Mouse (Mus musculus) CH12.LX (cell line): ENCODE measurements around the gene Stk39. TPM values are rescaled to one million over a fixed set of nuclear protein-coding genes. Genes with fewer than 3 reads are reported as not detected.

Source experiments
- DNase-seq: peaks from one replicate; pipeline ENCODE4 v3.0.0-alpha.2; 2013; ENCODE audit errors: extremely low read depth
- H3K27ac ChIP-seq: 2 replicates; pipeline ENCODE4 v1.5.1; 2012; ENCODE audit warnings: low read depth, mild to moderate bottlenecking, control low read depth, moderate library complexity; ENCODE audit not compliant: insufficient read depth
- H3K27me3 ChIP-seq: replicated peaks from 2 replicates; pipeline ENCODE3; 2012; ENCODE audit warnings: inconsistent platforms
- H3K36me3 ChIP-seq, 2 experiments: replicated peaks in 1 of 2; 2 replicates each; pipeline versions ENCODE3 to v1.6.1; 2012; ENCODE audit warnings: inconsistent platforms in 1 of 2, low read length in 1 of 2, mild to moderate bottlenecking in 1 of 2, mixed read lengths in 1 of 2, moderate library complexity in 1 of 2; ENCODE audit not compliant: control insufficient read depth in 1 of 2, insufficient read depth in 1 of 2
- H3K4me1 ChIP-seq, 2 experiments: 2 replicates each; pipeline ENCODE4 v1.6.1; 2012; ENCODE audit warnings: inconsistent platforms in 1 of 2, moderate library complexity in 1 of 2; ENCODE audit not compliant: insufficient read depth in 2 of 2, control insufficient read depth in 1 of 2
- H3K4me2 ChIP-seq: 2 replicates; pipeline ENCODE4 v1.6.1; 2012; ENCODE audit warnings: low read depth, mild to moderate bottlenecking, control low read depth; ENCODE audit not compliant: poor library complexity, insufficient read depth, severe bottlenecking
- H3K4me3 ChIP-seq, 3 experiments: fragments of 150-350 bp in 1 of 3; sonication (generic) in 1 of 3; replicated peaks in 1 of 3; 2 replicates each; pipeline versions ENCODE3 to v1.5.1; 2011 to 2012; ENCODE audit warnings: low read depth in 2 of 3, low read length in 2 of 3, mild to moderate bottlenecking in 2 of 3, moderate library complexity in 2 of 3, control low read depth in 1 of 3, improper control_type of control experiment in 1 of 3, inconsistent platforms in 1 of 3, mixed read lengths in 1 of 3; ENCODE audit not compliant: poor library complexity in 1 of 3
- H3K79me2 ChIP-seq: replicated peaks from 2 replicates; pipeline ENCODE4 v1.6.1; 2012; ENCODE audit warnings: mild to moderate bottlenecking, moderate library complexity; ENCODE audit not compliant: control insufficient read depth, poor library complexity, insufficient read depth, severe bottlenecking; ENCODE audit errors: extremely low read depth
- H3K9ac ChIP-seq: 2 replicates; pipeline ENCODE4 v1.6.1; 2012; ENCODE audit warnings: low read depth, mild to moderate bottlenecking, control low read depth, moderate library complexity; ENCODE audit not compliant: insufficient read depth
- H3K9me3 ChIP-seq: replicated peaks from 2 replicates; pipeline ENCODE3; 2012; ENCODE audit warnings: low read length, inconsistent platforms, mixed read lengths
- BHLHE40 ChIP-seq: IDR thresholded peaks from 2 replicates; pipeline ENCODE4 v1.6.1; 2011; ENCODE audit warnings: mild to moderate bottlenecking, low read depth, low read length, improper control_type of control experiment
- CHD1 ChIP-seq: IDR thresholded peaks from 2 replicates; pipeline ENCODE4 v1.6.1; 2012; ENCODE audit warnings: low read depth, low read length, improper control_type of control experiment, inconsistent platforms
- CHD2 ChIP-seq: IDR thresholded peaks from 2 replicates; pipeline ENCODE4 v1.6.1; 2011; ENCODE audit warnings: low read length, improper control_type of control experiment
- ELF1 ChIP-seq: IDR thresholded peaks from 2 replicates; pipeline ENCODE4 v1.6.1; 2014; ENCODE audit warnings: low read depth, mild to moderate bottlenecking, inconsistent platforms, low read length, improper control_type of control experiment
- HCFC1 ChIP-seq: IDR thresholded peaks from 2 replicates; pipeline ENCODE4 v1.6.1; 2012; ENCODE audit warnings: low read depth, mild to moderate bottlenecking, inconsistent platforms, low read length, improper control_type of control experiment
- IRF4 ChIP-seq: IDR thresholded peaks from 2 replicates; pipeline ENCODE4 v1.6.1; 2014; ENCODE audit warnings: low read depth, mild to moderate bottlenecking, inconsistent platforms, low read length, improper control_type of control experiment
- JUN ChIP-seq: IDR thresholded peaks from 2 replicates; pipeline ENCODE4 v1.6.1; 2011; ENCODE audit warnings: low read depth, mild to moderate bottlenecking, low read length, improper control_type of control experiment, moderate library complexity; ENCODE audit not compliant: insufficient read depth
- MXI1 ChIP-seq: IDR thresholded peaks from 2 replicates; pipeline ENCODE4 v1.6.1; 2011; ENCODE audit warnings: mild to moderate bottlenecking, low read depth, low read length, improper control_type of control experiment
- NELFE ChIP-seq: IDR thresholded peaks from 2 replicates; pipeline ENCODE4 v1.6.1; 2011; ENCODE audit warnings: low read depth, low read length, improper control_type of control experiment
- NRF1 ChIP-seq: IDR thresholded peaks from 2 replicates; pipeline ENCODE4 v1.6.1; 2014; ENCODE audit warnings: low read depth, mild to moderate bottlenecking, inconsistent platforms, low read length, improper control_type of control experiment, moderate library complexity
- TBP ChIP-seq: conservative IDR thresholded peaks from 2 replicates; pipeline ENCODE4 v1.6.1; 2011; ENCODE audit warnings: low read depth, low read length, improper control_type of control experiment
- TCF12 ChIP-seq: IDR thresholded peaks from 2 replicates; pipeline ENCODE4 v1.6.1; 2014; ENCODE audit warnings: low read depth, mild to moderate bottlenecking, inconsistent platforms, low read length, improper control_type of control experiment
- USF1 ChIP-seq: IDR thresholded peaks from 2 replicates; pipeline ENCODE4 v1.6.1; 2014; ENCODE audit warnings: low read depth, mild to moderate bottlenecking, inconsistent platforms, low read length, improper control_type of control experiment
- ZC3H11A ChIP-seq: IDR thresholded peaks from 2 replicates; pipeline ENCODE4 v1.6.1; 2012; ENCODE audit warnings: low read depth, mild to moderate bottlenecking, inconsistent platforms, low read length, improper control_type of control experiment
- ZKSCAN1 ChIP-seq: IDR thresholded peaks from 2 replicates; pipeline ENCODE4 v1.6.1; 2012; ENCODE audit warnings: low read depth, inconsistent platforms, low read length, improper control_type of control experiment, borderline replicate concordance
- dilution Hi-C: fragments of 300-500 bp; cut with MboI; formaldehyde crosslinking; loops from 2 replicates; pipeline ENCODE4 v1.14.3; 2020; ENCODE audit warnings: low sequenced_read_pairs; ENCODE audit not compliant: extremely low pct_unique_long_range_greater_than_20kb, extremely low pct_ligation_motif_present
- in situ Hi-C: fragments of 300-500 bp; cut with MboI; formaldehyde crosslinking; loops from 3 replicates; pipeline ENCODE4 v1.14.3; 2019; ENCODE audit warnings: low sequenced_read_pairs, low pct_ligation_motif_present, low pct_unique_long_range_greater_than_20kb, mixed read lengths
- polyA plus RNA-seq: library from polyadenylated mRNA; unstranded; fragments of >175 nt; gene quantifications from 2 replicates; pipeline ENCODE4 v1.2.1, GENCODE M21; 2012; ENCODE audit warnings: low read depth; ENCODE audit not compliant: insufficient read length
- total RNA-seq, 2 experiments: library from RNA; depleted of rRNA; stranded (reverse); fragments of 300-350 nt in 1 of 2; fragments of >200 nt in 1 of 2; gene quantifications; 2 replicates each; pipeline ENCODE4 v1.2.3; 2012 to 2014

The Stk39 gene
- total and polyA plus RNA-seq, 3 experiments, result not detected

GRCm38 (mm10) chr2:68348966-68349365 is 123.1 kb downstream of the Stk39 start:
- H3K9ac ChIP-seq, result no peak overlapping the region
- H3K4me2 ChIP-seq, result no peak overlapping the region
- H3K4me1 ChIP-seq, result no peaks in the 10 kb centered on the region
- peaks cover 84% of the 10 kb centered on the region for H3K9me3 ChIP-seq
- H3K27me3 ChIP-seq, result no peaks in the 10 kb centered on the region
- H3K4me3 ChIP-seq, result no peak overlapping the region
- no peak overlapping the region for H3K27ac ChIP-seq
- TF ChIP-seq JUN (no peak), MXI1 (no peak), ZC3H11A (no peak)
- no peaks in the 10 kb centered on the region for H3K36me3 ChIP-seq
- DNase-seq, result no peak
- H3K79me2 ChIP-seq, result no peaks in the 10 kb centered on the region
- dilution Hi-C loops, result no loop called here
- in situ Hi-C loops, result no loop called here

- in situ Hi-C loops, result no loop called here
- DNase-seq, result no peak
- dilution Hi-C loops, result no loop called here
- H3K4me1 ChIP-seq, result no peaks in the 10 kb centered on the region
- peaks cover 83% of the 10 kb centered on the region for H3K9me3 ChIP-seq
- H3K4me2 ChIP-seq, result no peak overlapping the region
- no peak overlapping the region for H3K4me3 ChIP-seq
- H3K36me3 ChIP-seq, result no peaks in the 10 kb centered on the region
- H3K9ac ChIP-seq, result no peak overlapping the region
- H3K79me2 ChIP-seq, result no peaks in the 10 kb centered on the region
- no peaks in the 10 kb centered on the region for H3K27me3 ChIP-seq
- no peak overlapping the region for H3K27ac ChIP-seq
- no peak for TF ChIP-seq USF1
- no peak for TF ChIP-seq NELFE
- TF ChIP-seq BHLHE40, result no peak
- no peak for TF ChIP-seq JUN
- no peak for TF ChIP-seq ELF1
- no peak for TF ChIP-seq HCFC1
- no peak for TF ChIP-seq CHD1
- TF ChIP-seq CHD2, result no peak
- no peak for TF ChIP-seq IRF4
- no peak for TF ChIP-seq ZKSCAN1
- TF ChIP-seq NRF1, result no peak
- TF ChIP-seq TBP, result no peak
- TF ChIP-seq TCF12, result no peak
Observed at GRCm38 (mm10) chr2:68346606-68347237, 125.3 kb downstream of the Stk39 start.
